Mouse (Mus musculus) stomach, postnatal 0 days (tissue): ENCODE measurements around the gene Crot. TPM values are rescaled to one million over a fixed set of nuclear protein-coding genes. Genes with fewer than 3 reads are reported as not detected.

Experiments used
- ATAC-seq: fragments of 200-750 bp; cut with Nextera tagmentation; 2 replicates; pipeline ENCODE4 v1.8.0; 2017; ENCODE audit not compliant: low FRiP score, low TSS enrichment
- DNase-seq: peaks from one replicate; pipeline ENCODE4 v3.0.0-alpha.2; 2016; ENCODE audit warnings: low spot score
- H3K27ac ChIP-seq: fragments of 300-500 bp; sonication (generic); replicated peaks from 2 replicates; pipeline ENCODE4 v1.5.1; 2014; ENCODE audit warnings: mild to moderate bottlenecking, control low read depth
- H3K27me3 ChIP-seq: fragments of 300-500 bp; sonication (generic); 2 replicates; pipeline ENCODE4 v1.6.1; 2014; ENCODE audit warnings: low read length; ENCODE audit not compliant: control insufficient read depth, insufficient read depth
- H3K36me3 ChIP-seq: fragments of 300-500 bp; sonication (generic); 2 replicates; pipeline ENCODE4 v1.6.1; 2014; ENCODE audit warnings: low read length, mixed read lengths; ENCODE audit not compliant: control insufficient read depth, insufficient read depth
- H3K4me1 ChIP-seq: fragments of 300-500 bp; sonication (generic); replicated peaks from 2 replicates; pipeline ENCODE4 v1.6.1; 2014; ENCODE audit warnings: antibody characterized with exemption; ENCODE audit not compliant: control insufficient read depth, insufficient read depth
- H3K4me2 ChIP-seq: fragments of 300-500 bp; sonication (generic); replicated peaks from 2 replicates; pipeline ENCODE4 v1.6.1; 2014; ENCODE audit warnings: low read depth, mild to moderate bottlenecking, control low read depth, moderate library complexity
- H3K4me3 ChIP-seq: fragments of 300-500 bp; sonication (generic); 2 replicates; pipeline ENCODE4 v1.5.1; 2014; ENCODE audit warnings: low read depth, low read length, control low read depth
- H3K9ac ChIP-seq: fragments of 300-500 bp; sonication (generic); 2 replicates; pipeline ENCODE4 v1.6.1; 2014; ENCODE audit warnings: mild to moderate bottlenecking, low read length, control low read depth, mixed read lengths
- H3K9me3 ChIP-seq: fragments of 300-500 bp; sonication (generic); 2 replicates; pipeline ENCODE4 v1.6.1; 2016; ENCODE audit warnings: low read length; ENCODE audit not compliant: control insufficient read depth
- CTCF ChIP-seq: IDR thresholded peaks from 2 replicates; pipeline ENCODE4 v1.5.1; 2016; ENCODE audit warnings: antibody characterized with exemption, low read depth, mild to moderate bottlenecking, moderate library complexity
- EP300 ChIP-seq: optimal IDR thresholded peaks from 2 replicates; pipeline ENCODE3; 2016; ENCODE audit warnings: antibody characterized with exemption
- WGBS: fragments of 180-500 bp; shearing (Covaris S2); extraction: QIAGEN DNeasy Blood & Tissue Kit; methylation state at CpG from one replicate; pipeline ENCODE4 v1.1.7; 2014; 5-methylcytosine and 5-hydroxymethylcytosine counted together
- polyA plus RNA-seq: library from polyadenylated mRNA; unstranded; fragments of >200 nt; fragmentation: Nextera tagmentation; extraction: Ambion mirVana; gene quantifications from 2 replicates; pipeline ENCODE4 v1.2.1, GENCODE M21; 2015

The Crot gene
- polyA plus RNA-seq, 1 experiment from 2014 or later, result 99.6 TPM

DNA sequence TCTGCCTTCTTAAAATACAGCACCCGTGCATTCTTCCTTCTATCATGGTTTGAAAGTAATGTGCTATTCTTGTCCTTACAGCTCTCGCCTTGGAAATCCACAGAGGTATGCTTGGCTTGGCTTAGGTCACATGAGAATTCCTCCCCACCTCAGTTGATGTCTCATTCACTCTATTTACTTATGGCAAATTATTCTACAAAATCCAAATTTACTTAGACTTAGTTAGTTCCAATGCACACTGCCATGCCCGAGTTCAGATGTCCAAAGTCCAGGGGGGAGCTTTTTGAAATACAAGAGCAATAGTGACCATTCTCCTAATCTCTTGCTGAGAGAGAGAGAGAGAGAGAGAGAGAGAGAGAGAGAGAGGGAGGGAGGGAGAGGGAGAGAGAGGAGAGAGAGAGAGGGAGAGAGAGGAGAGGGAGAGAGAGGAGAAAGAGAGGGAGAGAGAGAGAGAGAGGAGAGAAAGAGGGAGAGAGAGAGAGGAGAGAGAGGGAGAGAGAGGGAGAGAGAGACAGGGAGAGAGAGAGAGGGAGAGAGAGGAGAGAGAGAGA, 43.6 kb upstream of the Crot start:
- Histone ChIP-seq H3K4me2 (no peak overlapping the region), H3K36me3 (no peaks in the 10 kb centered on the region), H3K9me3 (no peaks in the 10 kb centered on the region), H3K9ac (no peak overlapping the region), H3K4me1 (no peaks in the 10 kb centered on the region), H3K27me3 (no peaks in the 10 kb centered on the region), H3K4me3 (no peak overlapping the region), H3K27ac (no peak overlapping the region)
- ATAC-seq, result peak; percentile 79
- WGBS, result 53% methylated on average over 3 of the region's 3 CpGs
- no peak for TF ChIP-seq EP300
- no peak for TF ChIP-seq CTCF
- DNase-seq, result peak; percentile 65

DNA sequence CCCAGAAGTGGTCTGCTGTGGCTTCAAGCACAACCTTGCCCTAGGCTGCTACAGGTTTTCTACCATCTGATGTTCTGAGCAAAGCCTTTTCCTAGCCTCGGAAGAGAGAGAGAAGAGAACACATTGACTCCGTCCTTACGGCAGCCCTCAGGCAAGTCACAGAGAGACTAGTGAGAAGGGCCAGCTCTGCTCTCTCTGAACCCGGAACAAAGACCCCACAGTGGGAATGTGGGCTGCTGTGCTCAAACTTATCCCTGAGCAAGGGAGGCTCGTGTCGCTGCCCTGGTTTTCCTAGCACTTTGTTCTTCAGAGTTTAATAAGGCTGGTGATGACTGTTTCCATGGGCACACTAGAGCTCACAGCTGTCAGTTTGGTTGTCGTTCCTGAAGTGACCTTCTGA, 42.9 kb upstream of the Crot start:
- DNase-seq, result no peak
- Histone ChIP-seq H3K36me3 (no peaks in the 10 kb centered on the region), H3K9ac (peak overlapping the region; percentile 38; the same call in 1 of the 2 replicates), H3K4me3 (no peak overlapping the region), H3K27ac (peak overlapping the region; percentile 70), H3K4me2 (no peak overlapping the region), H3K9me3 (no peaks in the 10 kb centered on the region), H3K4me1 (no peaks in the 10 kb centered on the region), H3K27me3 (no peaks in the 10 kb centered on the region)
- ATAC-seq, result no peak
- TF ChIP-seq CTCF (no peak), EP300 (no peak)
- WGBS, result 66% methylated on average over 7 of the region's 7 CpGs

DNA sequence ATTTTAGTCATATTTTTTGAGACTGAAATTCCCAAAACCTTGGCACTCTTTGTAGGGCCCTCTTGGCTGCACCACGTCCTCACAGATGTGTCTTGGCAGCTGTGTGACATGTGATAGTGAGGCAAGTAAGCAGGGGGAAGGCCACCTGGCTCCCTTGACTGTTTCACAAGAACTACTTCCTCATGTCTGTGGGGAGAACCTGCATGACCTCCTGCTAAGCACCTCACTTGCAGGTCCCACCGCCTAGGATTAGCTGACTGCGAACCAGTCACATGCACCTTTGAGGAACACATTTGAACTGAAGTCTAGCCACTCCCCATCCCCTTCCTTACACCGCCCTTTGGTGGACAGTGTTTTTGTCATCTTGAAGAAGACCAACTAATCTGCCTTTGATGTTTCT, 40.2 kb upstream of the Crot start:
- no peak for TF ChIP-seq CTCF
- TF ChIP-seq EP300, result no peak

DNA sequence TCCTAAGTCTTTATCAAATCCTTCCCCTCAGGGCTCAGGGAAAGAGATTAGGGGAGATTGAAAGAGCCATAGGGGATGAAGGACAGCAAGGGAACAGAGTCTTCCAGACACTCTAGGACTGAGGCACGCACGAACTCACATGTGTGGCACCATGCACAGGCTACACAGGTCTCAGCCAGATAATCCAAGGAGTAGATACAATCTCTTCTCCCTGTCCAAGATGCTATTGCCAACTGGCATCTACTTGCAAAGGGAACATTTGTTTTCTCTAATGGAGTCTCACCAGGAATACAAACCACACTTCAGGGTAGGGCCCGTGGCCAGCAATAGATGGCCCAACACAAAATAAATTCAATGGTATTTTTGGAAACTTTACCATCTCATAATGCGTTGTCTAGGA, 38.3 kb upstream of the Crot start:
- Histone ChIP-seq H3K27me3 (no peaks in the 10 kb centered on the region), H3K4me1 (no peaks in the 10 kb centered on the region), H3K36me3 (no peaks in the 10 kb centered on the region), H3K4me3 (no peak overlapping the region), H3K27ac (no peak overlapping the region), H3K4me2 (no peak overlapping the region), H3K9me3 (no peaks in the 10 kb centered on the region), H3K9ac (no peak overlapping the region)
- 90% methylated on average over 4 of the region's 4 CpGs for WGBS
- TF ChIP-seq CTCF, result no peak
- TF ChIP-seq EP300, result no peak
- ATAC-seq (no peak), DNase-seq (no peak)

More for the DNA sequence above, 40.2 kb upstream of the Crot start:
- ATAC-seq (peak; percentile 45), DNase-seq (peak; percentile 34)
- WGBS, result 52% methylated on average over 4 of the region's 4 CpGs
- H3K4me3 ChIP-seq, result no peak overlapping the region
- H3K9me3 ChIP-seq, result no peaks in the 10 kb centered on the region
- H3K27me3 ChIP-seq, result no peaks in the 10 kb centered on the region
- no peak overlapping the region for H3K27ac ChIP-seq
- no peak overlapping the region for H3K9ac ChIP-seq
- H3K36me3 ChIP-seq, result no peaks in the 10 kb centered on the region
- H3K4me2 ChIP-seq, result no peak overlapping the region
- no peaks in the 10 kb centered on the region for H3K4me1 ChIP-seq

DNA sequence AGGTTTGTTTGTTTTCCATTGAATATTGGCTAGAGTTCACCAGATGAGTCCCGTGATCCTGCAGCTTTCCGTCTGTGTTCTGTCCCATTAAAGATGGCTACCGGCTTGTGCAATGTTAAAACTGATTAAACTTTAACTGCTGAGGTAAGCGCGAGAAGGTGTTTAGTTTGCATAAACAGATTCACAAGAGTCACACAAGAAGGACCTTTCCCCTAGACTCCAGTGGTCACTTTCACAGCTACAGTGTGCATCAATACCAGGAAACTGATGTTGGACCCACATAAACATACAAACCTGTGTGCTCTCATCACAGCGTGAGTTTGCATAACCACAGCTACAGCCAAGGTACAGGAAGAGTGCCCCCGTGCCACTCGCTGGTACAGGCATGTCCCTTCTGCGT, 37.4 kb upstream of the Crot start:
- no peaks in the 10 kb centered on the region for H3K4me1 ChIP-seq
- H3K36me3 ChIP-seq, result no peaks in the 10 kb centered on the region
- H3K4me3 ChIP-seq, result no peak overlapping the region
- H3K9ac ChIP-seq, result no peak overlapping the region
- 75% methylated on average over 9 of the region's 9 CpGs for WGBS
- ATAC-seq (peak; percentile 85), DNase-seq (peak; percentile 26)
- H3K27ac ChIP-seq, result no peak overlapping the region
- H3K27me3 ChIP-seq, result no peaks in the 10 kb centered on the region
- TF ChIP-seq CTCF (no peak), EP300 (no peak)
- no peaks in the 10 kb centered on the region for H3K9me3 ChIP-seq
- no peak overlapping the region for H3K4me2 ChIP-seq

DNA sequence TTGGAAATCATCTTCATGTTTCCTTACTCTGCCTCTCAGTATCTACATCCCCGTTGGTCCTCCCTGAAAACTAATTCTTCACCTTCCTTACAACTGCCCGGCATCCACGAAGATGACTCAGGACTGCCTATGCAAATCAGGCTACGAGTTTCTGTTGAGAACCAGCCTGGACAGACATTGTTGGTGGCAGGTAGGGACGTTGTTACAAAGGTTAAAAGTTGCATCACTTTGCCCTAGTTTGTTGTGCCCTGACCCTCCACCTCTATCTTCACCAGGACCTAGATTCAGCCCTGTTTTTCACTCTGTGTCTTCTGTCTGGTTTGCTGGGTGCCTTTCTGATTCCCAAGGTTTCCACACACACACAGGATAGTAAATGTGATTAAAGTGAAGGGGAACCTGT, 36.7 kb upstream of the Crot start:
- no peak overlapping the region for H3K4me3 ChIP-seq
- no peaks in the 10 kb centered on the region for H3K9me3 ChIP-seq
- no peak overlapping the region for H3K4me2 ChIP-seq
- H3K4me1 ChIP-seq, result no peaks in the 10 kb centered on the region
- H3K27ac ChIP-seq, result no peak overlapping the region
- TF ChIP-seq CTCF (no peak), EP300 (no peak)
- no peaks in the 10 kb centered on the region for H3K36me3 ChIP-seq
- H3K27me3 ChIP-seq, result no peaks in the 10 kb centered on the region
- DNase-seq (no peak), ATAC-seq (peak; percentile 43)
- 81% methylated on average over 5 of the region's 5 CpGs for WGBS
- H3K9ac ChIP-seq, result no peak overlapping the region
